Mouse (Mus musculus) adipocyte (in vitro differentiated cells): ENCODE results near the gene Trim2.
A peak's percentile ranks its signal among the peaks of the same experiment; 100 is the strongest.

Experiments
- DNase-seq: peaks from one replicate; pipeline ENCODE4 v3.0.0-alpha.2; 2016; ENCODE audit warnings: low spot score

Trim2 gene

GRCm38 (mm10) chr3:84190513-84191061 is 116.1 kb downstream of the Trim2 start:
- DNase-seq: no peak

GRCm38 (mm10) chr3:84189629-84190173 is 117.0 kb downstream of the Trim2 start:
- no peak for DNase-seq

GRCm38 (mm10) chr3:84181717-84182116 is 125.0 kb downstream of the Trim2 start:
- DNase-seq: no peak

GRCm38 (mm10) chr3:84181102-84181501 is 125.6 kb downstream of the Trim2 start:
- DNase-seq: peak; percentile 79

- DNase-seq: no peak
These were observed 126.4 kb downstream of the Trim2 start for GRCm38 (mm10) chr3:84180304-84180703.

- DNase-seq: no peak
These were observed 128.8 kb downstream of the Trim2 start for GRCm38 (mm10) chr3:84177834-84178233.

- peak; percentile 87 for DNase-seq
These were observed 131.1 kb downstream of the Trim2 start for GRCm38 (mm10) chr3:84175337-84176315.

GRCm38 (mm10) chr3:84173581-84174154 is 133.0 kb downstream of the Trim2 start, which contains the start of gene Gm6525:
Gm6525 (plus strand) TSS chr3:84174104.
- no peak for DNase-seq

- DNase-seq: no peak
These were observed 134.3 kb downstream of the Trim2 start for GRCm38 (mm10) chr3:84172406-84172805.

- no peak for DNase-seq
These were observed 137.2 kb downstream of the Trim2 start for GRCm38 (mm10) chr3:84169393-84170005.

- DNase-seq: no peak
These were observed 137.7 kb downstream of the Trim2 start for GRCm38 (mm10) chr3:84168943-84169342.

GRCm38 (mm10) chr3:84166073-84166472 is 140.6 kb downstream of the Trim2 start:
- DNase-seq: no peak

GRCm38 (mm10) chr3:84165391-84165790 is 141.3 kb downstream of the Trim2 start:
- no peak for DNase-seq

GRCm38 (mm10) chr3:84157559-84158350 is 148.9 kb downstream of the Trim2 start:
- DNase-seq: no peak

- no peak for DNase-seq
These were observed 149.7 kb downstream of the Trim2 start for GRCm38 (mm10) chr3:84157011-84157410.

GRCm38 (mm10) chr3:84156105-84156504 is 150.6 kb downstream of the Trim2 start:
- DNase-seq: no peak

- DNase-seq: peak; percentile 99
These were observed 151.1 kb downstream of the Trim2 start, which contains the start of gene Mnd1 for GRCm38 (mm10) chr3:84155558-84156006. Mnd1 (minus strand) TSS chr3:84155786.

- no peak for DNase-seq
These were observed 151.5 kb downstream of the Trim2 start for GRCm38 (mm10) chr3:84155146-84155545.

GRCm38 (mm10) chr3:84154721-84155141 is 151.9 kb downstream of the Trim2 start:
- DNase-seq: no peak

- DNase-seq: no peak
These were observed 156.8 kb downstream of the Trim2 start for GRCm38 (mm10) chr3:84149831-84150230.

GRCm38 (mm10) chr3:84140947-84141346 is 165.7 kb downstream of the Trim2 start:
- no peak for DNase-seq
